Mouse (Mus musculus) c-Kit-negative CD71-positive TER-119-positive erythroid progenitor cells, embryonic 14.5 days (primary cell): ENCODE results near the gene Cryga.
"Not testable (repeated sequence)": the region's sequence is repeated elsewhere in the genome, so short reads cannot be mapped to it uniquely, and the experiment has no call there.

ENCODE experiments used
- DNase-seq: peaks from one replicate; pipeline ENCODE4 v3.0.0-alpha.2; 2013; ENCODE audit warnings: low read depth, low spot score

Gene Cryga

GRCm38 (mm10) chr1:65091566-65091965 lies 11.6 kb downstream of the Cryga start:
- DNase-seq, result no peak

GRCm38 (mm10) chr1:65090370-65090769 lies 12.8 kb downstream of the Cryga start:
- no peak for DNase-seq

- DNase-seq, result no peak
These were observed 14.4 kb downstream of the Cryga start for GRCm38 (mm10) chr1:65088567-65089356.

- DNase-seq, result no peak
These were observed 21.0 kb downstream of the Cryga start, which contains the start of gene Crygb for GRCm38 (mm10) chr1:65082188-65082587. Crygb (minus strand) TSS chr1:65082288.

GRCm38 (mm10) chr1:65075607-65076006 lies 27.6 kb downstream of the Cryga start:
- DNase-seq, result no peak

- no peak for DNase-seq
These were observed 29.6 kb downstream of the Cryga start, which contains the start of gene Crygc for GRCm38 (mm10) chr1:65073589-65073988. Crygc (minus strand) TSS chr1:65073689.

- no peak for DNase-seq
These were observed 35.3 kb downstream of the Cryga start for GRCm38 (mm10) chr1:65067842-65068241.

GRCm38 (mm10) chr1:65064201-65064600 lies 39.0 kb downstream of the Cryga start:
- DNase-seq, result no peak

GRCm38 (mm10) chr1:65063352-65063751 lies 39.8 kb downstream of the Cryga start, which contains the start of gene Crygd:
Crygd (minus strand) TSS chr1:65063452.
- no peak for DNase-seq

GRCm38 (mm10) chr1:65052140-65052539 lies 51.0 kb downstream of the Cryga start:
- DNase-seq, result no peak

- DNase-seq, result no peak
These were observed 51.5 kb downstream of the Cryga start for GRCm38 (mm10) chr1:65051696-65052095.

GRCm38 (mm10) chr1:65050952-65051351 lies 52.2 kb downstream of the Cryga start, which contains the start of gene Cryge:
Cryge (minus strand) TSS chr1:65051149.
- DNase-seq, result not testable (repeated sequence)
